Mouse (Mus musculus) retina, adult 2 months (tissue): ENCODE data around the gene Apob.
A peak's percentile ranks its signal among the peaks of the same experiment; 100 is the strongest.

ENCODE experiments used
- DNase-seq: peaks from one replicate; pipeline ENCODE4 v3.0.0-alpha.2; 2012; ENCODE audit warnings: low read depth, low spot score

The Apob gene

GRCm38 (mm10) chr12:8038081-8038730 is 60.8 kb downstream of the Apob start:
- DNase-seq = no peak

- no peak for DNase-seq
These were observed 65.4 kb downstream of the Apob start for GRCm38 (mm10) chr12:8042626-8043394.

GRCm38 (mm10) chr12:8047046-8047445 is 69.6 kb downstream of the Apob start:
- no peak for DNase-seq

- DNase-seq = no peak
These were observed 70.4 kb downstream of the Apob start for GRCm38 (mm10) chr12:8047789-8048309.

- DNase-seq = no peak
These were observed 78.7 kb downstream of the Apob start for GRCm38 (mm10) chr12:8056001-8056640.

- peak; percentile 36 for DNase-seq
These were observed 82.1 kb downstream of the Apob start for GRCm38 (mm10) chr12:8059576-8059975.

GRCm38 (mm10) chr12:8063363-8064065 is 86.1 kb downstream of the Apob start:
- no peak for DNase-seq
